Mouse (Mus musculus) urinary bladder, postnatal 10 days (tissue): ENCODE measurements around the gene Capn2.

Experiments
- DNase-seq: peaks from one replicate; pipeline ENCODE4 v3.0.0; 2022; ENCODE audit warnings: low spot score

Gene Capn2

DNA sequence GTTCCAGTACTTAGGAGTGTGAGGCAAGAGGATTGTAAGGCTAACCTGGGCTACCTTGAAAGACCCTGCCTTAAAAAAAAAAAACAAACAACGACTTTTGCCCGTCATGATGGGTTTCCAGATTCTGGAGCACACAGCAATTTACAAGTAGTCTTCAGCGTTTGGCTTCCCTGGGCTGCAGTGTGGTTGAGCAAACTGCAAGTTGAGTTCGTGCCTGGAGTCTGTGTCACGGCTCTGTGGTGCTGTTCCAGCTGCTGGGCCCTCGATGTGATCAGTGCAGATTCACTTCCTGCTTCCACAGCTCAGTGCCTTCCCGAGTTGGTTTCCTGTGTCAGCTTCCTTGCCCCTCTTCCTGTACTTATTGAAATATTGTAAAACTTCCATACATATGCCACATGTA lies 56.1 kb downstream of the Capn2 start:
- DNase-seq = no peak

DNA sequence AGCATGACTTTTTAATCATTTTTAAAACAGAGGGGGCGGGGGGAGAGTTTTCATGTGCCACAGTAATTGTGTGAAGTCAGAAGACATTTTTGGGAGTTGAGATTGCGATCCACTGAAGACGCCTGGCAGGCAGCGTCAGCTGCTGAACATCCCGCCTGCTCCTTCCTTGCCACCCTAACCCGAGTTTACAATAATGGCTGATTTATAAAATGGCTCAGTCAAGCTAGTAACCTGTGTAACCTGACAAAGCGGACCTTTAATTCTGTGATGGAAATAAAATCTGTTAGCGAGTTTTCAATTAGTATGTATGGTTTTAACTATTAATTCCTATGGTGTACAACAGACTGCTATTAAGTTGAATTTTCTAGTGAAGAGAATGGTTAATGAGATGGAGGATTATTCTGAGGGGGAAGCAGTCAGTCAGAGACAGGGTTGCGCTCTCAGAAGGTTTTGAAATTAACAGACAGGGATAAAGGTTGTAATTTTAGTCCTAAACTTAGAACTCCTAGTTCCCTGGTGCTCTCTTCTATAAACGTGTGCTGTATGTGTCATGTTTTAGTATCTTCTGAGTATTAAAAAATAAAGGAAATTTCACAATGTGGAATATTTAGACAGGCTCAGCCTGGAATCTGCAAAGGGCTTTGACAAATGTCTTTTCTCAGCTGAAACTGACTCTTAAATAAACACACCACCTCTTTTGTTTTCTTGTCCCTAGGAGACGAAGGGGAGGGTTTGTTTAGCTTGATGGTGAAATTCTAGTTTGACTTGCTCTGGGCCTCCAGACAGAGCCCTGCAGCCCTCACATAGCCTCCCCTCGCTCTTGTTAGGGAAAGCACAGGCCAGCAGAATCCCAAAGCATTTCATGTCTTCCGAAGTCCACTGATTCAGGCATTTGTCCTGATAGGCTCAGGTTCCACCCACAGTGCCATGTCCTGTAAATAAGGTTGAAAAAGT lies 56.8 kb downstream of the Capn2 start:
- no peak for DNase-seq

DNA sequence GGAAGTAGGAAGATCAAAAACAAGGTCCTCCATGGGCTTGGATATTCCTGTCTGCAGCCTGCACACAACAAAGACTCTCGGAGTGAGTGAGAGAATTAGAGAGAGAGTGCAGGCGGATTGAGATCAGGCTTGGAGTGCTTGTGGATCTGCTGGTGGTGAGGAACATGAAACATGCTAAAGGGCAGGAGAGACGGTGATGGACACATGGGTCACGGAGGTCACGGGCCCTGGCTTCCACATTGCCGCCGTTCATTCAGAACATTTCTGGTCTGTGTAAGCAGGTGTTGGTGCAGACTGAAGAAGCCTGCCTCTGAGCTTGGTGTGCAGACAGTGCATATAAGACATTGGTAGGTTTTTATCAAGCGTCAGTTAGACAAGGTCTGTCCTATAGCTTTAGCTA lies 58.0 kb downstream of the Capn2 start:
- no peak for DNase-seq

- DNase-seq = no peak
Observed at GRCm38 (mm10) chr1:182458556-182458955, 58.9 kb downstream of the Capn2 start.

- DNase-seq = no peak
Observed at GRCm38 (mm10) chr1:182455080-182455479, 62.3 kb downstream of the Capn2 start.

DNA sequence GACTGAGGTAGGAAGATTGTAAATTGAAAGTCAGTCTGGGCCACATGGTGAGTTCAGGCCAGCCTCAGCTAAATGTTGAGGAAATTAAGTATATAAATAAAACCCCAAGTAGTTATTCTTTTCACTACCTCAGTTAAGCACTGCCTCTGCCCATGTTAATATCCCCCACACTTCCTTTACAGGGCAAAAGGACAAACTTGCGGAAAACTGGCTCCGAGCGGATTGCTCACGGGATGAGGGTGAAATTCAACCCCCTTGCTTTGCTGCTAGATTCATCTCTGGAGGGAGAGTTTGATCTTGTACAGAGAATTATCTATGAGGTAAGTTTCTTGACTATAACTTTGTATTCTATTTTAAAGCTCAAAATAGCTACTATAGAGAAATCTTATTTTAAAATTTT lies 64.9 kb downstream of the Capn2 start:
- DNase-seq = no peak

- no peak for DNase-seq
Observed at GRCm38 (mm10) chr1:182448276-182449035, 69.0 kb downstream of the Capn2 start.

DNA sequence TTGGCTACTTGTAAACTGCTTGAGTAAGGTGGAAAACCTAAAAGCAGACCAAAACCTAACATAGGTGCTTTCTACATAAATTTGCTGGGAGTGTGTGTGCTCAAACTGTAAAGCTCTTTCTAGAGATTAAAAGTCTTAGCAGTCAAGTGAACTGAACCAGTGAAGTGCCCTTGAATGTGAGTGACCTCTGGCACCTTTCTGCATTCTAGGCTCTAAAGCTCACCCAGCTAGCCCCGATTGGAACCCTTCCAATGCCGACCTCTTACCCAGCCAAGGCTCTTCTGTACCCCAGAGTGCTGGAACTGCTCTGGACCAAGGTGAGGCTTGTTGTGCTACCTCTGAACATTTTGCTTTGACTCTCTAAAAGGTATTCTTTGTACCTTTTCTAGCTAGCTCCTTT lies 73.3 kb downstream of the Capn2 start:
- no peak for DNase-seq

DNA sequence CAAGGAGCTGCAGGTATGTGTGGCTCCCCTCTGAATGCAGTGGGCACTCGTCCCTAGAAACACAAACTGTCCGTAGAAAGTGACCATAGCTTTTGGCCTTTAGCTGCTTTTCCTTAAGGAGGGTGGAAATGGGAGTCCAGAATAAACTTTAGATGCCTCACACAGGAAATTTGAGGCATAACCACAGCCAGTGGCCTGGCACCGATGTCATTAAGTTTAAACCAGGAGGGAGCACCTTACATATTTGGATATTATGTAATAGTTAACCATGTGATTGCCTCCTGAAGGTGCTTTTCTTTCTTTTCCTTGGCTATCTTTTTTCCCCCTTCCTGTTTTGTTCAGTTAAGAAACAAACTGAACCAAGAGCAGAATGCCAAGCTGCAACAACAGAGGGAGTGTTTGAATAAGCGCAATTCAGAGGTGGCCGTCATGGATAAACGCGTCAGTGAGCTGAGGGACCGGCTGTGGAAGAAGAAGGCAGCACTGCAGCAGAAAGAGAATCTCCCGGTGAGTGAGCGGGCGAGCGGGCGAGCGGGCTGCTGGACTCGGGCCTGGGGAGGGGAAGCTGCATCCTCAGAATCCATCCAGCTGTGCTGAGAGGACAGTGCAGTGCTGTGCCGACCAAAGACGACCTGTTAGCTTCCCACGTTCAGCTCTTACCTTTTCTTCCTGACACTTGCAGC lies 75.5 kb downstream of the Capn2 start:
- DNase-seq = no peak

DNA sequence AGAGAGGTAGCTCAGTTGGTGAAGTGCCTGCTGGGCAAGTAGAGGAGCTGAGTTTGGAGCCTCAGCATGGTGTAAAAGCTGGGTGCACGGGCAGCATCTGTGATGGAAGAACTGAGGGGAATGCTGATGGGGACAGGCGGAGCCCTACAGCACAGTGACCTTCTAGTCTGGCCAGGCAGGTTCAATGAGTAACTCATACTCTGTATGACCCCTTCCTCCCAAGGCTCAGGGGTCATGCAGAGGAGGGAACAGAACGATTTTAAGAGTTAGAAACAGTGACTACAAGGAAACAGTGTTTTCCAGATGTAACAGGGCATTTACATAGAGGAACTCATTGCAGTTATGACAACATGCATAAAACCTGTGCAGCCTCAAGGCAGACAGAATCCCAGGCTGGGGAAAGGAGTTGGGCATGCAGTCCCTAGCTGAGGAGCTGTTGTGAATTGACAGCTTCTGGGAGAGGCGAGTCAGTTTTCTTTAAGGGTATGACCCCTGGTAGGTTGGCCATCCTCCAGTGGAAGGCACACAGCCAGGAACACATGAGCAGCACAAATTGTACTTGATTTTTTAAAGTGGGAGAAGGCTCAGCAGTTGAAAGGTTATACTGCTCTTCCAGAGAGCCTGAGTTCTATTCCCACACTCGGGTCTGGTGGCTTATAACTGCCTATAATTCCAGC lies 77.7 kb downstream of the Capn2 start:
- DNase-seq = no peak

DNA sequence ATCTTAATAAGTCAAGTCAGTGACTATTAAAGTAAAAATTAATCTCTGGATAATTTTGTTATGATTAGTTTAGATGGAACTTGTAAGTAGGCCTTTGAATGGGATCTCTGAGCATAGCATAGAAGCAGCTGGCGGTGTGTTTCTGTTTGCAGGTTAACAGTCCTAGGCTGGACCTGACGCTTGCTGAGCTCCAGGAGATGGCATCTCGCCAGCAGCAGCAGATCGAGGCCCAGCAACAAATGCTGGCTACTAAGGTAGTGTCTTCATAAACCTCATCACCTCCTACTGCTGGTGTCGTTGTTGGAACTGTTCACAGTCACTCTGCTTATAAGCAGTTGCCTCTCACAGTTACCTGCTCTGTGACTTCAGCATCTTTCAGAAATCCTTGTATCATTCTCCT lies 80.7 kb downstream of the Capn2 start:
- DNase-seq = no peak

DNA sequence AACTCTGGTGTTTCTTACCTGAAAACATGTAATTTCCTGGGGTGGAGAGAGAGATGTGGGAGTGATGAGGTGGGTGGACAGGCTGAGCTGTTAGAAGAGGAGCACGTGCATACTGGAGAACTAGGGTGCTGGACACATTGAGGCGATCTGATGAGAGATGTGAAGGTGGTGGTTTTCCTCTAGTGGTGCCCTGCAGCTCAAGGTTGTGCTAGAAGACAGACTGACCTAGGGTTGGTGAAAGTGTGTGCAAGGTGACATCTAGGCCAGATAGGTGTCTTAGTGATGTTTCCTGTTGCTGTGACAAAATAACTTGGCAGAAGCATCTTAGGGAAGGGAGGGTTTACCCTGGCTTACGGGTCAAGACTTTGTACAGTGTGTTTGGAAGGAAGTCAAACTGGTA lies 85.3 kb downstream of the Capn2 start:
- no peak for DNase-seq

DNA sequence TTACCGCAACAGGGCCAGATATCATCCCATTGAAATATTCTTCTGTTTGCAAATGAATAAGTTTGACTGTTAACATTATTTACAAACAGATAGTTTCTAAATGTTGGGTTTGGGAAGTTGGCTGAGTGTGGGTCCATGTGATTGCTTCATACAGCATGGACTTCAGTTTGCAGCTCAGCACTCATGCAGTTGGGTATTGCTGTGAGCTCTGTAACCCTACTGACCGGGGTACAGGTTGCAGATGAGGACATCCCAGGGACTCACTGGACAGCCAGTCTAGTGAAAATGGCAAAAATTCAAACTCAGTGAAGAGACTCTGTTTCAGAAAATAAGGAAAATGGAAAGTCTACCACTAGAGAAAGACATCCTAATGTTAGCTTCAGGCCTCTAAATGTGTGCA lies 86.7 kb downstream of the Capn2 start:
- no peak for DNase-seq

- DNase-seq = no peak
Observed at GRCm38 (mm10) chr1:182429826-182430225, 87.6 kb downstream of the Capn2 start.

- DNase-seq = no peak
Observed at GRCm38 (mm10) chr1:182427426-182427825, 90.0 kb downstream of the Capn2 start.

GRCm38 (mm10) chr1:182426444-182426843 lies 91.0 kb downstream of the Capn2 start:
- DNase-seq = no peak

DNA sequence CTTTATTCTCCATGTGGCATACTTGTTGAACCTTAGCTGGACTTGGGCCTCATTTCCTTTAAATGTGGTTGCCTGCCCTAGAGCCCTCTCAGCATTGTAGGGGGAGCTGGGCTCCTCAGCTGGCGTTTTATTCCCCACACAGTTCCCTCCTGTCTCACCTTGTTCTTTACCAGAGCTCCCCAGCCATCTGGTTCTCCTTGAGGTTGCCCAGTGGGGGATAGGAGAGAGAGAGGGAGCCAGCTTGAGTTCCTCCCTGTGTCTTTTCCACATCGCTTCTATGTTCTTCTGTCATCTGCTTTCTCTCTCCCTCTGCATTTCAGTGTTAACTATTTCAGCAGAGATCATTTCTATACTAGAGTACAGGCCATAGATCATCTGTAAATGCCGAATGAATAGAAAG lies 92.2 kb downstream of the Capn2 start:
- no peak for DNase-seq

GRCm38 (mm10) chr1:182424274-182424673 lies 93.1 kb downstream of the Capn2 start:
- DNase-seq = no peak

DNA sequence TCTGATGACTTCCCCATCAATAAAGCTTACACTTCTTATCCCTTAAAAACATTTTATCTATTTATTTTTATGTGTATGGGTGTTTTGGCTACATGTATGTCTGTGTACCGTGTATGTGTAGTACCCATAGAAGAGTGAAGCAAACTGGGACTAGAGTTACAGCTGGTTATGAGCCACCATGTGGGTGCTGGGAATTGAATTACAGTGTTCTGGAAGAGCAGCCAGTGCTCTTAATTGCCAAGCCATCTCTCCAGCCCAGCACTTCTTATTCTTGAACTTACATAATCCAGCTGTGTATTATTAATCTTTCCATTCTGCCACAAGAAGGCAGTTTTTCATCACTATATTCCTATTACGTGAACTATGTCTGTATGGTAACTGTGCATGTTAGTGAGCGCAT lies 97.9 kb downstream of the Capn2 start:
- no peak for DNase-seq
